Mouse (Mus musculus): ENCODE measurements at regions not wholly inside any gene's neighbourhood (a gene's known extent, or its start where the extent isn't known, plus 50 kb on each side); places are given as distances from the start of the nearest gene placed in this dataset.
"Not testable (repeated sequence)": the region's sequence is repeated elsewhere in the genome, so short reads cannot be mapped to it uniquely, and the experiment has no call there.

- DNase-seq (ENCODE audit: low spot score in 2 of 2) = not testable (repeated sequence)
Observed at GRCm38 (mm10) chr12:82056782-82057611, 112.1 kb upstream of the Sipa1l1 start.

GRCm38 (mm10) chr12:82064986-82065385 lies 104.1 kb upstream of the Sipa1l1 start:
- no peak for DNase-seq (ENCODE audit: low spot score in 2 of 2)

GRCm38 (mm10) chr12:82066860-82067259 lies 102.3 kb upstream of the Sipa1l1 start:
- no peak for DNase-seq (ENCODE audit: low spot score in 2 of 2)

- DNase-seq (ENCODE audit: low spot score in 2 of 2) = no peak
Observed at GRCm38 (mm10) chr12:82069621-82070020, 99.5 kb upstream of the Sipa1l1 start.

GRCm38 (mm10) chr12:82072810-82073465 lies 96.2 kb upstream of the Sipa1l1 start:
- no peak for DNase-seq (ENCODE audit: low spot score in 2 of 2)

- DNase-seq (ENCODE audit: low spot score in 2 of 2) = no peak
Observed at GRCm38 (mm10) chr12:82075479-82076221, 93.5 kb upstream of the Sipa1l1 start.

- DNase-seq (ENCODE audit: low spot score in 2 of 2) = no peak
Observed at GRCm38 (mm10) chr12:82076766-82077165, 92.4 kb upstream of the Sipa1l1 start.

GRCm38 (mm10) chr12:82077945-82078344 lies 91.2 kb upstream of the Sipa1l1 start:
- DNase-seq (ENCODE audit: low spot score in 2 of 2) = no peak

- DNase-seq (ENCODE audit: low spot score in 2 of 2) = no peak
Observed at GRCm38 (mm10) chr12:82078740-82079139, 90.4 kb upstream of the Sipa1l1 start.

GRCm38 (mm10) chr12:82080196-82080880 lies 88.8 kb upstream of the Sipa1l1 start:
- DNase-seq (ENCODE audit: low spot score in 2 of 2) = no peak

GRCm38 (mm10) chr12:82082596-82082995 lies 86.5 kb upstream of the Sipa1l1 start:
- not testable (repeated sequence) for DNase-seq (ENCODE audit: low spot score in 2 of 2)

- peak in 1 of 2 experiments; percentile 7 for DNase-seq (ENCODE audit: low spot score in 2 of 2)
Observed at GRCm38 (mm10) chr12:82085771-82086400, 83.2 kb upstream of the Sipa1l1 start.

GRCm38 (mm10) chr12:82086441-82086840 lies 82.7 kb upstream of the Sipa1l1 start:
- no peak for DNase-seq (ENCODE audit: low spot score in 2 of 2)

GRCm38 (mm10) chr12:82089288-82089687 lies 79.8 kb upstream of the Sipa1l1 start:
- DNase-seq (ENCODE audit: low spot score in 2 of 2) = no peak

- DNase-seq (ENCODE audit: low spot score in 2 of 2) = no peak
Observed at GRCm38 (mm10) chr12:82093317-82093716, 75.8 kb upstream of the Sipa1l1 start.

- no peak for DNase-seq (ENCODE audit: low spot score in 2 of 2)
Observed at GRCm38 (mm10) chr12:82095396-82095795, 73.7 kb upstream of the Sipa1l1 start.

- no peak for DNase-seq (ENCODE audit: low spot score in 2 of 2)
Observed at GRCm38 (mm10) chr12:82097126-82097525, 72.0 kb upstream of the Sipa1l1 start.

GRCm38 (mm10) chr12:82097620-82098019 lies 71.5 kb upstream of the Sipa1l1 start:
- DNase-seq (ENCODE audit: low spot score in 2 of 2) = no peak

GRCm38 (mm10) chr12:82104211-82104610 lies 64.9 kb upstream of the Sipa1l1 start:
- no peak for DNase-seq (ENCODE audit: low spot score in 2 of 2)

- DNase-seq (ENCODE audit: low spot score in 2 of 2) = no peak
Observed at GRCm38 (mm10) chr12:82105184-82106031, 63.7 kb upstream of the Sipa1l1 start.

Data from adrenal gland, postnatal 4 days (tissue).